Mouse (Mus musculus) lung, embryonic 16.5 days (tissue): ENCODE measurements around the gene Grid1. TPM values are rescaled to one million over a fixed set of nuclear protein-coding genes. Genes with fewer than 3 reads are reported as not detected.

Experiments used
- ATAC-seq: fragments of 200-750 bp; cut with Nextera tagmentation; 2 replicates; pipeline ENCODE4 v1.8.0; 2017; ENCODE audit warnings: low read depth, mild to moderate bottlenecking, moderate library complexity
- H3K27ac ChIP-seq: fragments of 300-500 bp; sonication (generic); 2 replicates; pipeline ENCODE4 v1.5.1; 2014; ENCODE audit warnings: mild to moderate bottlenecking, control low read depth, low read length
- H3K27me3 ChIP-seq: fragments of 300-500 bp; sonication (generic); 2 replicates; pipeline ENCODE4 v1.6.1; 2014; ENCODE audit warnings: low read depth, low read length, mixed read lengths; ENCODE audit not compliant: control insufficient read depth, insufficient read depth
- H3K36me3 ChIP-seq: fragments of 300-500 bp; sonication (generic); 2 replicates; pipeline ENCODE4 v1.6.1; 2014; ENCODE audit warnings: low read length; ENCODE audit not compliant: control insufficient read depth, insufficient read depth
- H3K4me1 ChIP-seq: fragments of 300-500 bp; sonication (generic); replicated peaks from 2 replicates; pipeline ENCODE4 v1.6.1; 2014; ENCODE audit warnings: low read length, mixed read lengths; ENCODE audit not compliant: control insufficient read depth, insufficient read depth
- H3K4me2 ChIP-seq: fragments of 300-500 bp; sonication (generic); 2 replicates; pipeline ENCODE4 v1.6.1; 2014; ENCODE audit warnings: low read depth, low read length, control low read depth
- H3K4me3 ChIP-seq: fragments of 300-500 bp; sonication (generic); 2 replicates; pipeline ENCODE4 v1.5.1; 2014; ENCODE audit warnings: mild to moderate bottlenecking, low read length, control low read depth
- H3K9ac ChIP-seq: fragments of 300-500 bp; sonication (generic); 2 replicates; pipeline ENCODE4 v1.6.1; 2014; ENCODE audit warnings: low read length, control low read depth
- H3K9me3 ChIP-seq: fragments of 300-500 bp; sonication (generic); 2 replicates; pipeline ENCODE4 v1.6.1; 2016; ENCODE audit warnings: low read length; ENCODE audit not compliant: control insufficient read depth
- WGBS: fragments of 180-500 bp; shearing (Covaris S2); extraction: QIAGEN DNeasy Blood & Tissue Kit; methylation state at CpG from one replicate; pipeline ENCODE4 v1.1.7; 2014; 5-methylcytosine and 5-hydroxymethylcytosine counted together
- polyA plus RNA-seq: library from polyadenylated mRNA; unstranded; fragments of >200 nt; fragmentation: Nextera tagmentation; extraction: Ambion mirVana; gene quantifications from 2 replicates; pipeline ENCODE4 v1.2.1, GENCODE M21; 2015

Gene Grid1
- polyA plus RNA-seq, 1 experiment from 2014 or later, result 0.51 TPM

- H3K27me3 ChIP-seq, result no peaks in the 10 kb centered on the region
- H3K4me2 ChIP-seq, result no peak overlapping the region
- ATAC-seq, result no peak
- H3K4me3 ChIP-seq, result no peak overlapping the region
- H3K9ac ChIP-seq, result no peak overlapping the region
- no peaks in the 10 kb centered on the region for H3K9me3 ChIP-seq
- WGBS, result 81% methylated on average over 10 of the region's 10 CpGs
- no peaks in the 10 kb centered on the region for H3K4me1 ChIP-seq
- no peak overlapping the region for H3K27ac ChIP-seq
- no peaks in the 10 kb centered on the region for H3K36me3 ChIP-seq
These were observed 225.2 kb downstream of the Grid1 start for GRCm38 (mm10) chr14:35044918-35045698.

DNA sequence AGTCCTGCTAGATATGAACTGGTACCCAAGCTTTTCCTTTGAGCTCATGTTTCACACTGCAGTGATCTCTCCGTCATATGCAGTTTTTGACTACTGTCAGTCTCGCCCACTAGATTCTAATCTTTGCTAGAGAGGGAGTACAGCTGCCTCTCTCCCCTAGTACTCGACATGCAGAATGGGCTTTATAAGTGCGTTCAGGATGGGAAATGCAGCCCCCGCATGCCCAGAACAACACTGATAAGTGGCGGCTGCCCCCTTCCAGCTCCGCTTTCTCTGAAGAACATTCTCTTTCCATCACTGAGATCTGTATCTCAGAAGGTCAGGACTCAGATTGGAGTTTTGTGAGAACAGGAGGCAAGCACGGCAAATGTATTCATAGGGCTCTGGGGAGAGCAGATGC, 229.3 kb downstream of the Grid1 start:
- Histone ChIP-seq H3K9ac (no peak overlapping the region), H3K4me3 (no peak overlapping the region), H3K4me1 (no peaks in the 10 kb centered on the region), H3K9me3 (no peaks in the 10 kb centered on the region), H3K27ac (no peak overlapping the region), H3K4me2 (no peak overlapping the region), H3K36me3 (no peaks in the 10 kb centered on the region), H3K27me3 (no peaks in the 10 kb centered on the region)
- no peak for ATAC-seq
- WGBS, result 57% methylated on average over 8 of the region's 8 CpGs

DNA sequence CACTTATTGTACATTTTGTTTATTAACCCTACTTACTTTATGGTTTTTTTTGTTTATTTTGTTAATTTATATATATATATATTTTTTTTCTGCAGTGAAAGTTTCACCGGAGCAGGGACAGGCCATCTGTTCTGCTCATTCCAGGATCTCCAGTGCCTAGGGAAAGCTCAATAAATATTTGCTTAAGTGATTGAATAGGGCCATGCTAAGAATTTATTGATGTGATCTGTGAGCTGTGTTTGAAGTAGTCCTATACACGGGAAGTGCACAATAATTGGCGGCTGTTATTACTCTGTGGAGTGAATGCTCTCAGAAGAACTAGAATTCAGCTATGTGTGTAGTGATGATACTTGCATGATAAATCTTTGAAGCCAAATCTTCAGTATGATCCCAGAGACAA, 234.2 kb downstream of the Grid1 start:
- Histone ChIP-seq H3K9me3 (no peaks in the 10 kb centered on the region), H3K27ac (no peak overlapping the region), H3K4me3 (no peak overlapping the region), H3K36me3 (no peaks in the 10 kb centered on the region), H3K4me2 (no peak overlapping the region), H3K4me1 (no peaks in the 10 kb centered on the region), H3K9ac (no peak overlapping the region), H3K27me3 (no peaks in the 10 kb centered on the region)
- WGBS, result 31% methylated on average over 3 of the region's 3 CpGs
- ATAC-seq, result no peak

GRCm38 (mm10) chr14:35074636-35075035, 254.7 kb downstream of the Grid1 start:
- no peak overlapping the region for H3K4me2 ChIP-seq

GRCm38 (mm10) chr14:35079954-35080353, 260.0 kb downstream of the Grid1 start:
- no peak for ATAC-seq
- H3K27me3 ChIP-seq, result no peaks in the 10 kb centered on the region
- H3K9me3 ChIP-seq, result no peaks in the 10 kb centered on the region
- no peak overlapping the region for H3K4me3 ChIP-seq
- no peak overlapping the region for H3K27ac ChIP-seq
- H3K36me3 ChIP-seq, result no peaks in the 10 kb centered on the region
- H3K4me1 ChIP-seq, result no peaks in the 10 kb centered on the region
- 80% methylated on average over 1 of the region's 1 CpGs for WGBS
- no peak overlapping the region for H3K9ac ChIP-seq
- H3K4me2 ChIP-seq, result no peak overlapping the region

More at GRCm38 (mm10) chr14:35074636-35075035, 254.7 kb downstream of the Grid1 start:
- Histone ChIP-seq H3K36me3 (no peaks in the 10 kb centered on the region), H3K27ac (no peak overlapping the region), H3K9ac (no peak overlapping the region), H3K9me3 (no peaks in the 10 kb centered on the region), H3K27me3 (no peaks in the 10 kb centered on the region), H3K4me3 (no peak overlapping the region), H3K4me1 (no peaks in the 10 kb centered on the region)
- ATAC-seq, result 0 out of 2 replicates have a peak, but pooled peaks have one; percentile 45
- 45% methylated on average over 6 of the region's 6 CpGs for WGBS

DNA sequence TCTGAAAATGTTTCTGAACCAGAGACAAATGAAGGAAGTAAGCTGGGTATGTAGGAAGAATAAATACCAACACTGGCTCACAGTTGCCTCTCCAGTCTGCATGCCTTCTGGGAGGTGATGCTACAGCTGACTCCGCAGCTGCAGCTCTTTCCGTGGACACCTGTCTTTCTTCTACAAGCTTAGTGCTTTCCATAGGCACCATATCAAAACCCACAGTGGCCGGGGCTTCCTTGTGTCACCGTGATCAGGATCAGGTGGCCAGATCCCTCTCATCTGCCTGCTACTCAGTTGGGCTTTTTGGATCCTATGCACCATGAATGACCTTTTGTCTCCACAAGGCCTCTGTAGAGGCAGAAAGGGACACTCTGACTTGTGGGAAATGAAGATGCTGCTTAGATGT, 272.7 kb downstream of the Grid1 start:
- Histone ChIP-seq H3K27ac (no peak overlapping the region), H3K36me3 (no peaks in the 10 kb centered on the region), H3K4me2 (no peak overlapping the region), H3K9ac (no peak overlapping the region), H3K4me3 (no peak overlapping the region), H3K9me3 (no peaks in the 10 kb centered on the region), H3K27me3 (no peaks in the 10 kb centered on the region), H3K4me1 (no peaks in the 10 kb centered on the region)
- no peak for ATAC-seq
- WGBS, result 84% methylated on average over 4 of the region's 4 CpGs

GRCm38 (mm10) chr14:35093561-35094186, 273.8 kb downstream of the Grid1 start:
- Histone ChIP-seq H3K4me1 (no peaks in the 10 kb centered on the region), H3K27ac (no peak overlapping the region), H3K4me2 (no peak overlapping the region), H3K9me3 (no peaks in the 10 kb centered on the region), H3K4me3 (no peak overlapping the region), H3K27me3 (no peaks in the 10 kb centered on the region), H3K9ac (no peak overlapping the region), H3K36me3 (no peaks in the 10 kb centered on the region)
- 66% methylated on average over 6 of the region's 6 CpGs for WGBS
- no peak for ATAC-seq

GRCm38 (mm10) chr14:35095506-35096059, 275.7 kb downstream of the Grid1 start:
- no peaks in the 10 kb centered on the region for H3K9me3 ChIP-seq
- no peak overlapping the region for H3K4me3 ChIP-seq
- H3K27ac ChIP-seq, result no peak overlapping the region
- 21% methylated on average over 9 of the region's 9 CpGs for WGBS
- H3K9ac ChIP-seq, result no peak overlapping the region
- no peaks in the 10 kb centered on the region for H3K4me1 ChIP-seq
- ATAC-seq, result 0 out of 2 replicates have a peak, but pooled peaks have one; percentile 13
- no peaks in the 10 kb centered on the region for H3K36me3 ChIP-seq
- no peak overlapping the region for H3K4me2 ChIP-seq
- H3K27me3 ChIP-seq, result no peaks in the 10 kb centered on the region

GRCm38 (mm10) chr14:35096085-35096484, 276.2 kb downstream of the Grid1 start:
- WGBS, result 37% methylated on average over 4 of the region's 4 CpGs
- Histone ChIP-seq H3K27ac (no peak overlapping the region), H3K9me3 (no peaks in the 10 kb centered on the region), H3K4me2 (no peak overlapping the region), H3K9ac (no peak overlapping the region), H3K36me3 (no peaks in the 10 kb centered on the region), H3K4me1 (no peaks in the 10 kb centered on the region), H3K4me3 (no peak overlapping the region), H3K27me3 (no peaks in the 10 kb centered on the region)
- ATAC-seq, result peak; percentile 81
